Mouse (Mus musculus): ENCODE results near the gene Tssk1.

GRCm38 (mm10) chr16:17939255-17939751 is 45.3 kb downstream of the Tssk1 start:
- TF ChIP-seq CTCF (IDR thresholded peaks at IDR 0.05; ENCODE audit: low read depth, low read length) (no peak), POLR2AphosphoS5 (IDR thresholded peaks at IDR 0.05; ENCODE audit: insufficient replicate concordance, low read depth, low read length) (no peak)

Data from G1E (cell line).